In the genomic region with DNA sequence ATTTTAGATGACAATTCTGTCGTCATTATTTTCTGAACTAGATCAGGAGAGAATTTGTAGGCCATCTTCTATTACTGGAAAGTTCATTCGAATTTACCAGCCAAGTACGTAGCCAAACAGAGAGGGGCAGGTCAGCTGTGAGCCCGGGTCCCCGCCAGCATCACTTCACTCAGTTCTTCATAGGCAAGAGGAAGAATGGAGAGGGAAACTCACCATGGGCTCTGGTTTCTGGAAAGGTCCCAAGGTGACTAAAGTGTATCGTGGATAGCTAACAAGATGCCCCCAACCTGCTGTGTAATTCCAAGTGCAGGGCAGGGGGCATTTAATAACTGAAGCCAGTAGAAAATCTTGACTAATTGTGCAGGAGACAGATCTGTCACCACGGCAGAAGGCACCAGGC, we compare ENCODE assay signal across 24 mouse cellular contexts.
"Had no signal": no experiment of that assay in that cellular context is flagged by ENCODE, and none has a peak within 500 bp of the region (broad histone marks: within the 10 kb centered on the region; RNA-seq: fewer than 3 reads in every experiment).

No protein-coding gene starts in this region.

- H3K4me3 ChIP-seq: gastrocnemius, adult 2 months; heart, embryonic 10.5 days; heart, embryonic 12.5 days; hindbrain, embryonic 10.5 days; hindbrain, embryonic 12.5 days; intestine, embryonic 15.5 days; limb, embryonic 10.5 days; limb, embryonic 12.5 days; liver, embryonic 13.5 days; liver, embryonic 15.5 days had no signal

- H3K27ac ChIP-seq: gastrocnemius, adult 2 months; heart, embryonic 10.5 days; hindbrain, embryonic 10.5 days; hindbrain, embryonic 12.5 days; hindbrain, embryonic 14.5 days; intestine, embryonic 15.5 days; limb, embryonic 10.5 days; limb, embryonic 12.5 days; liver, embryonic 13.5 days; liver, embryonic 15.5 days had no signal

- H3K27me3 ChIP-seq: hindbrain, embryonic 12.5 days; intestine, embryonic 15.5 days; liver, embryonic 13.5 days; liver, embryonic 15.5 days had no signal

- H3K4me1 ChIP-seq: heart, embryonic 10.5 days; heart, embryonic 12.5 days; hindbrain, embryonic 10.5 days; intestine, embryonic 15.5 days; limb, embryonic 12.5 days; liver, embryonic 13.5 days; liver, embryonic 15.5 days had no signal

- DNase-seq: gastrocnemius, adult 2 months; gastrocnemius, postnatal 10 days; gastrocnemius, postnatal 25 days; heart, adult 18-20 months; heart, postnatal 10 days; heart, postnatal 4 days; kidney, adult 18-20 months; kidney, adult 8-10 months; kidney, postnatal 10 days; kidney, postnatal 25 days; kidney, postnatal 4 days; layer of hippocampus, adult 9-11 months; liver; liver, embryonic 13.5 days; liver, postnatal 0 days had no signal
